Mouse (Mus musculus) hindbrain, embryonic 16.5 days (tissue): ENCODE results near the gene Slc28a1. TPM values are rescaled to one million over a fixed set of nuclear protein-coding genes. Genes with fewer than 3 reads are reported as not detected.
"Not testable (repeated sequence)": the region's sequence is repeated elsewhere in the genome, so short reads cannot be mapped to it uniquely, and the experiment has no call there.

ENCODE experiments used
- ATAC-seq: fragments of 200-750 bp; cut with Nextera tagmentation; 2 replicates; pipeline ENCODE4 v1.8.0; 2017; ENCODE audit warnings: moderate TSS enrichment, moderate library complexity
- H3K27ac ChIP-seq: fragments of 300-500 bp; sonication (generic); 2 replicates; pipeline ENCODE4 v1.5.1; 2014; ENCODE audit warnings: low read depth, mild to moderate bottlenecking, control low read depth, low read length, moderate library complexity
- H3K27me3 ChIP-seq: fragments of 300-500 bp; sonication (generic); replicated peaks from 2 replicates; pipeline ENCODE4 v1.6.1; 2014; ENCODE audit warnings: low read length; ENCODE audit not compliant: control insufficient read depth, insufficient read depth
- H3K36me3 ChIP-seq: fragments of 300-500 bp; sonication (generic); 2 replicates; pipeline ENCODE4 v1.6.1; 2014; ENCODE audit warnings: mild to moderate bottlenecking, low read length, moderate library complexity, mixed read lengths; ENCODE audit not compliant: control insufficient read depth, insufficient read depth
- H3K4me1 ChIP-seq: fragments of 300-500 bp; sonication (generic); 2 replicates; pipeline ENCODE4 v1.6.1; 2014; ENCODE audit warnings: low read depth, low read length; ENCODE audit not compliant: control insufficient read depth, insufficient read depth
- H3K4me2 ChIP-seq: fragments of 300-500 bp; sonication (generic); 2 replicates; pipeline ENCODE4 v1.6.1; 2014; ENCODE audit warnings: mild to moderate bottlenecking, low read length, control low read depth, moderate library complexity
- H3K4me3 ChIP-seq: fragments of 300-500 bp; sonication (generic); 2 replicates; pipeline ENCODE4 v1.5.1; 2014; ENCODE audit warnings: mild to moderate bottlenecking, low read length, control low read depth, moderate library complexity
- H3K9ac ChIP-seq: fragments of 300-500 bp; sonication (generic); 2 replicates; pipeline ENCODE4 v1.6.1; 2014; ENCODE audit warnings: low read depth, mild to moderate bottlenecking, control low read depth, low read length, moderate library complexity
- H3K9me3 ChIP-seq: fragments of 300-500 bp; sonication (generic); 2 replicates; pipeline ENCODE4 v1.6.1; 2014; ENCODE audit warnings: mild to moderate bottlenecking, low read length, moderate library complexity; ENCODE audit not compliant: control insufficient read depth
- WGBS: fragments of 180-500 bp; shearing (Covaris S2); extraction: QIAGEN DNeasy Blood & Tissue Kit; methylation state at CpG from one replicate; pipeline ENCODE4 v1.1.7; 2014; 5-methylcytosine and 5-hydroxymethylcytosine counted together
- polyA plus RNA-seq: library from polyadenylated mRNA; unstranded; fragments of >200 nt; fragmentation: Nextera tagmentation; extraction: Ambion mirVana; gene quantifications from 2 replicates; pipeline ENCODE4 v1.2.1, GENCODE M21; 2015

Slc28a1 gene
- polyA plus RNA-seq, 1 experiment from 2014 or later = not detected

GRCm38 (mm10) chr7:81189180-81189579, 74.6 kb downstream of the Slc28a1 start:
- ATAC-seq = no peak
- Histone ChIP-seq H3K9ac (no peak overlapping the region), H3K27me3 (no peaks in the 10 kb centered on the region), H3K27ac (no peak overlapping the region), H3K4me1 (no peaks in the 10 kb centered on the region), H3K36me3 (no peaks in the 10 kb centered on the region), H3K9me3 (no peaks in the 10 kb centered on the region), H3K4me2 (no peak overlapping the region), H3K4me3 (no peak overlapping the region)
- WGBS = 83% methylated on average over 9 of the region's 9 CpGs

- Histone ChIP-seq H3K4me3 (no peak overlapping the region), H3K27ac (no peak overlapping the region), H3K9ac (no peak overlapping the region), H3K4me1 (no peaks in the 10 kb centered on the region), H3K27me3 (no peaks in the 10 kb centered on the region), H3K9me3 (no peaks in the 10 kb centered on the region), H3K4me2 (no peak overlapping the region), H3K36me3 (no peaks in the 10 kb centered on the region)
- no peak for ATAC-seq
- WGBS = 80% methylated on average over 4 of the region's 4 CpGs
Observed at GRCm38 (mm10) chr7:81195509-81195908, 80.9 kb downstream of the Slc28a1 start.

- H3K36me3 ChIP-seq = no peaks in the 10 kb centered on the region
- no peak overlapping the region for H3K27ac ChIP-seq
- no peaks in the 10 kb centered on the region for H3K27me3 ChIP-seq
- H3K9me3 ChIP-seq = no peaks in the 10 kb centered on the region
- H3K4me2 ChIP-seq = no peak overlapping the region
- no peak overlapping the region for H3K9ac ChIP-seq
- ATAC-seq = no peak
- no peaks in the 10 kb centered on the region for H3K4me1 ChIP-seq
- no peak overlapping the region for H3K4me3 ChIP-seq
- WGBS = 83% methylated on average over 3 of the region's 3 CpGs
Observed at GRCm38 (mm10) chr7:81196796-81197195, 82.2 kb downstream of the Slc28a1 start.

GRCm38 (mm10) chr7:81198538-81198937, 83.9 kb downstream of the Slc28a1 start:
- H3K4me2 ChIP-seq = no peak overlapping the region
- H3K4me1 ChIP-seq = no peaks in the 10 kb centered on the region
- 28% methylated on average over 4 of the region's 4 CpGs for WGBS
- no peak overlapping the region for H3K4me3 ChIP-seq
- no peak overlapping the region for H3K27ac ChIP-seq
- H3K27me3 ChIP-seq = no peaks in the 10 kb centered on the region
- ATAC-seq = no peak
- H3K36me3 ChIP-seq = no peaks in the 10 kb centered on the region
- no peaks in the 10 kb centered on the region for H3K9me3 ChIP-seq
- H3K9ac ChIP-seq = no peak overlapping the region

- no peak overlapping the region for H3K4me2 ChIP-seq
- no peak overlapping the region for H3K4me3 ChIP-seq
- no peaks in the 10 kb centered on the region for H3K9me3 ChIP-seq
- no peaks in the 10 kb centered on the region for H3K36me3 ChIP-seq
- no peak overlapping the region for H3K27ac ChIP-seq
- no peaks in the 10 kb centered on the region for H3K4me1 ChIP-seq
- 71% methylated on average over 5 of the region's 5 CpGs for WGBS
- ATAC-seq = no peak
- H3K27me3 ChIP-seq = no peaks in the 10 kb centered on the region
- no peak overlapping the region for H3K9ac ChIP-seq
Observed at GRCm38 (mm10) chr7:81199109-81199508, 84.5 kb downstream of the Slc28a1 start.

- no peaks in the 10 kb centered on the region for H3K36me3 ChIP-seq
- no peak overlapping the region for H3K4me2 ChIP-seq
- 58% methylated on average over 4 of the region's 4 CpGs for WGBS
- H3K9ac ChIP-seq = no peak overlapping the region
- no peaks in the 10 kb centered on the region for H3K4me1 ChIP-seq
- no peak for ATAC-seq
- H3K27ac ChIP-seq = no peak overlapping the region
- H3K27me3 ChIP-seq = no peaks in the 10 kb centered on the region
- H3K4me3 ChIP-seq = no peak overlapping the region
- H3K9me3 ChIP-seq = no peaks in the 10 kb centered on the region
Observed at GRCm38 (mm10) chr7:81199757-81200156, 85.2 kb downstream of the Slc28a1 start.

- WGBS = 59% methylated on average over 5 of the region's 5 CpGs
- ATAC-seq = no peak
Observed at GRCm38 (mm10) chr7:81202389-81202788, 87.8 kb downstream of the Slc28a1 start.

GRCm38 (mm10) chr7:81203576-81203975, 89.0 kb downstream of the Slc28a1 start:
- WGBS = 90% methylated on average over 10 of the region's 10 CpGs
- not testable (repeated sequence) for H3K9me3 ChIP-seq, H3K4me3 ChIP-seq, H3K36me3 ChIP-seq, H3K27ac ChIP-seq, H3K27me3 ChIP-seq, ATAC-seq, H3K4me1 ChIP-seq, H3K9ac ChIP-seq, H3K4me2 ChIP-seq

More at GRCm38 (mm10) chr7:81202389-81202788, 87.8 kb downstream of the Slc28a1 start:
- Histone ChIP-seq H3K9me3 (no peaks in the 10 kb centered on the region), H3K27ac (no peak overlapping the region), H3K4me2 (no peak overlapping the region), H3K4me1 (no peaks in the 10 kb centered on the region), H3K36me3 (no peaks in the 10 kb centered on the region), H3K4me3 (no peak overlapping the region), H3K27me3 (no peaks in the 10 kb centered on the region), H3K9ac (no peak overlapping the region)

- Histone ChIP-seq H3K9ac (no peak overlapping the region), H3K4me3 (no peak overlapping the region), H3K4me2 (no peak overlapping the region), H3K27ac (no peak overlapping the region), H3K4me1 (peaks cover 12% of the 10 kb centered on the region; the same call in 1 of the 2 replicates), H3K27me3 (peaks cover 15% of the 10 kb centered on the region), H3K9me3 (no peaks in the 10 kb centered on the region), H3K36me3 (no peaks in the 10 kb centered on the region)
- 24% methylated on average over 6 of the region's 6 CpGs for WGBS
- ATAC-seq = no peak
Observed at GRCm38 (mm10) chr7:81208944-81209343, 94.3 kb downstream of the Slc28a1 start.
